19 mouse cellular contexts compared by ENCODE assay signal in genomic region chr1:160814198-160814597, GRCm38 (mm10).
"Had no signal": no experiment of that assay in that cellular context is flagged by ENCODE, and none has a peak within 500 bp of the region (broad histone marks: within the 10 kb centered on the region; RNA-seq: fewer than 3 reads in every experiment).

No protein-coding gene starts in this region.

- H3K9ac ChIP-seq: lung, embryonic 15.5 days; midbrain, embryonic 12.5 days; midbrain, embryonic 15.5 days; neural tube, embryonic 12.5 days; neural tube, embryonic 15.5 days; stomach, embryonic 15.5 days had no signal

- H3K4me1 ChIP-seq: lung, embryonic 15.5 days; midbrain, embryonic 12.5 days; midbrain, embryonic 15.5 days; neural tube, embryonic 12.5 days; neural tube, embryonic 15.5 days; stomach, embryonic 15.5 days had no signal

- ATAC-seq: midbrain, embryonic 15.5 days had no signal

- H3K27ac ChIP-seq: kidney, postnatal 0 days; layer of hippocampus, adult 2 months; left cerebral cortex, adult 2 months; lung, embryonic 15.5 days; midbrain, embryonic 12.5 days; midbrain, embryonic 15.5 days; neural tube, embryonic 12.5 days; neural tube, embryonic 15.5 days; stomach, embryonic 15.5 days had no signal

- H3K4me3 ChIP-seq: layer of hippocampus, adult 2 months; left cerebral cortex, adult 2 months; lung, embryonic 15.5 days; midbrain, embryonic 12.5 days; midbrain, embryonic 15.5 days; neural tube, embryonic 12.5 days; neural tube, embryonic 15.5 days; stomach, embryonic 15.5 days had no signal

- H3K27me3 ChIP-seq: lung, embryonic 15.5 days; midbrain, embryonic 12.5 days; midbrain, embryonic 15.5 days; neural tube, embryonic 12.5 days; neural tube, embryonic 15.5 days; stomach, embryonic 15.5 days had no signal

- H3K9me3 ChIP-seq: lung, embryonic 15.5 days; midbrain, embryonic 12.5 days; midbrain, embryonic 15.5 days; neural tube, embryonic 12.5 days; neural tube, embryonic 15.5 days; stomach, embryonic 15.5 days had no signal

- DNase-seq: kidney, adult 2 months; kidney, postnatal 25 days; layer of hippocampus, postnatal 36 days; lung, adult 18-20 months; lung, postnatal 10 days; lung, postnatal 36 days; retina, postnatal 1 day; right cerebral cortex, postnatal 25 days; spleen, adult 18-20 months; thymus, postnatal 36 days had no signal

- H3K36me3 ChIP-seq: lung, embryonic 15.5 days; midbrain, embryonic 12.5 days; midbrain, embryonic 15.5 days; neural tube, embryonic 12.5 days; neural tube, embryonic 15.5 days; stomach, embryonic 15.5 days had no signal

- H3K4me2 ChIP-seq: lung, embryonic 15.5 days; midbrain, embryonic 12.5 days; midbrain, embryonic 15.5 days; neural tube, embryonic 12.5 days; neural tube, embryonic 15.5 days; stomach, embryonic 15.5 days had no signal
